Mouse (Mus musculus): ENCODE data around the gene Tmem98. TPM values are rescaled to one million over a fixed set of nuclear protein-coding genes. Genes with fewer than 3 reads are reported as not detected.
A peak's percentile ranks its signal among the peaks of the same experiment; 100 is the strongest.

Tmem98 gene
- polyA plus RNA-seq, 1 experiment from 2014 or later, result 241 TPM

DNA sequence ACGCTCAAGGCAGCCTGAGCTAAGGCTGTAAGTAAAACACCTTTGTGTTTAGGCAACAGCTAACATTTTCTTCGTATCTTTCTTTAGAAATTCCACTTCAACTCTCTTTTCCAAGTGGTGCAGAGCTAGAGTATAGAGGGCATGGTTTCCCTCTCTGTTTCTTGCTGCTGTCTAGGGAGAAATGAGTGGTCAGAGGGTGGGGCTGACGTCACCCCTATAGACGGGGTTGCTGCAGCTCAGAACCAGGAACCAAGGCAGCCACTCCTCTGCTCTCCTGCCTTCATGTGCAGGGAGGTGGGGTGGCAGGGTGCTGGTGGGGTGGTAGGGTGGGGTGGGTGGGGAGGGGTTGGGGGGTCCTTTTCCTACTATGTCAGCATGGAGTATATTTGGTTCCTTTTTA is 25.9 kb downstream of the Tmem98 start:
- Histone ChIP-seq H3K4me1 (ENCODE audit: control insufficient read depth, insufficient read depth, low read length) (no peaks in the 10 kb centered on the region), H3K36me3 (ENCODE audit: control insufficient read depth, insufficient read depth, low read length) (no peaks in the 10 kb centered on the region), H3K27me3 (replicated peaks; ENCODE audit: control insufficient read depth, insufficient read depth, low read length) (no peaks in the 10 kb centered on the region), H3K9me3 (ENCODE audit: control insufficient read depth, low read length) (no peaks in the 10 kb centered on the region), H3K4me2 (ENCODE audit: low read depth, low read length) (no peak overlapping the region), H3K27ac (ENCODE audit: low read length) (no peak overlapping the region), H3K9ac (ENCODE audit: low read depth, low read length) (no peak overlapping the region), H3K4me3 (ENCODE audit: low read length) (no peak overlapping the region)
- peak; percentile 40; the same call in 1 of the 2 replicates for ATAC-seq
- WGBS, result 61% methylated on average over 4 of the region's 4 CpGs

DNA sequence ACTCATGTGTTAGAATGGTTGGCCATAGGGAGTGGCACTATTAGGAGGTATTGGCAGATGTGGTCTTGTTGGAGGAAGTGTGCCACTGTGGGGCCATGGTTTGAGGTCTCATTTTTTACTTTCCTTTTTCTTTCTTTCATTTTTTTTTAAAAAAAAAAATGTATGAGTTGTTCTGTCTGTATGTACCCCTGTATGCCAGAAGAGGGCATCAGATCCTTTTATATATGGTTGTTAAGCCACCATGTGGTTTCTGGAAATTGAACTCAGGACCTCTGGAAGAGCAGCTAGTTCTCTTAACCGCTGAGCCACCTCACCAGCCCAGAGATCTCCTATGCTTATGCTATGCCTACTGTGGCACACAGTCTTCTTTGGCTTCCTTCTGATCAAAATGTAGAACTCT is 28.7 kb downstream of the Tmem98 start:
- Histone ChIP-seq H3K27ac (ENCODE audit: low read length) (no peak overlapping the region), H3K9ac (ENCODE audit: low read depth, low read length) (no peak overlapping the region), H3K4me3 (ENCODE audit: low read length) (no peak overlapping the region), H3K27me3 (replicated peaks; ENCODE audit: control insufficient read depth, insufficient read depth, low read length) (no peaks in the 10 kb centered on the region), H3K36me3 (ENCODE audit: control insufficient read depth, insufficient read depth, low read length) (no peaks in the 10 kb centered on the region), H3K4me1 (ENCODE audit: control insufficient read depth, insufficient read depth, low read length) (no peaks in the 10 kb centered on the region), H3K9me3 (ENCODE audit: control insufficient read depth, low read length) (no peaks in the 10 kb centered on the region), H3K4me2 (ENCODE audit: low read depth, low read length) (no peak overlapping the region)
- ATAC-seq, result no peak
- 70% methylated on average over 1 of the region's 1 CpGs for WGBS

DNA sequence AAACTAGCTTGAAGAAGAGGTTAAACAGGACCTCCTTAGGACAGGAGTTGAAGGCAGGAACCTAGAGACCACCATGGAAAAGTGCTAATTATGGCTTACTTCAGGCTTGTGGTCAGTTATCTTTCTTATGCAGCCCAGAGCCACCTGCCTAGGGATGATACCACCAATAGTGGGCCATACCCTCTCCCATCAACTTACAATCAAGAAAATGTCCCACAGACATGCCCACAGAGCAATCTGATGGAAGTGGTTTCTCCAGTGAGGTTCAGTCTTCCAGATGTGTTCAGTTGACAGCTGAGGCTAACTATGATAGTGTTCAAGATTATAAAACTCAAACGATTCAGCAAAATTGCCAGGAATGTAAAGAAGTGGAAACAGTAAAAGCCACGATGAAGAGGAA is 33.5 kb downstream of the Tmem98 start:
- no peaks in the 10 kb centered on the region for H3K36me3 ChIP-seq (ENCODE audit: control insufficient read depth, insufficient read depth, low read length)
- no peak overlapping the region for H3K27ac ChIP-seq (ENCODE audit: low read length)
- 73% methylated on average over 2 of the region's 2 CpGs for WGBS
- ATAC-seq, result no peak
- no peak overlapping the region for H3K4me2 ChIP-seq (ENCODE audit: low read depth, low read length)
- no peaks in the 10 kb centered on the region for H3K27me3 ChIP-seq (replicated peaks; ENCODE audit: control insufficient read depth, insufficient read depth, low read length)
- no peaks in the 10 kb centered on the region for H3K9me3 ChIP-seq (ENCODE audit: control insufficient read depth, low read length)
- H3K4me3 ChIP-seq (ENCODE audit: low read length), result no peak overlapping the region
- H3K9ac ChIP-seq (ENCODE audit: low read depth, low read length), result no peak overlapping the region
- no peaks in the 10 kb centered on the region for H3K4me1 ChIP-seq (ENCODE audit: control insufficient read depth, insufficient read depth, low read length)

DNA sequence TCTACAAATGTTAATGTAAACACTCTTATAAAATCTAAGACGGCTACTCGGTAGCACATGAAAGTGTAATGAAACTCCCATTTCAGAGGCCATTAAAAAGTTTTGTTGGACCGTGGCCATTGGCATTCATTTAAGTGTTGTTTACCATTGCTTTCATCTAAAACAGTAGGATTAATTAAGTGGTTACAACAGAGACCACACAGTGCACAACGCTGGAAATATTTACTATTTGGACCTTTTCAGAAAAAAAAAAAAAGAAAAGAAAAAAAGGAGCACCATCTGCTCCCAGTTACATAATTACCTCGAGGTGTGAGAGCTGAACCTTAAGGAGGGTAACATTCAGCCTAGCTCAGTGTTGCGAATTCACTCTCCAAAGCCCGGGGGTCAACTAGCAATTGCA is 35.5 kb downstream of the Tmem98 start:
- H3K27me3 ChIP-seq (replicated peaks; ENCODE audit: control insufficient read depth, insufficient read depth, low read length), result no peaks in the 10 kb centered on the region
- no peaks in the 10 kb centered on the region for H3K9me3 ChIP-seq (ENCODE audit: control insufficient read depth, low read length)
- no peaks in the 10 kb centered on the region for H3K36me3 ChIP-seq (ENCODE audit: control insufficient read depth, insufficient read depth, low read length)
- ATAC-seq, result no peak
- 48% methylated on average over 7 of the region's 7 CpGs for WGBS
- H3K4me2 ChIP-seq (ENCODE audit: low read depth, low read length), result no peak overlapping the region
- H3K4me1 ChIP-seq (ENCODE audit: control insufficient read depth, insufficient read depth, low read length), result no peaks in the 10 kb centered on the region
- no peak overlapping the region for H3K27ac ChIP-seq (ENCODE audit: low read length)
- H3K4me3 ChIP-seq (ENCODE audit: low read length), result no peak overlapping the region
- no peak overlapping the region for H3K9ac ChIP-seq (ENCODE audit: low read depth, low read length)

DNA sequence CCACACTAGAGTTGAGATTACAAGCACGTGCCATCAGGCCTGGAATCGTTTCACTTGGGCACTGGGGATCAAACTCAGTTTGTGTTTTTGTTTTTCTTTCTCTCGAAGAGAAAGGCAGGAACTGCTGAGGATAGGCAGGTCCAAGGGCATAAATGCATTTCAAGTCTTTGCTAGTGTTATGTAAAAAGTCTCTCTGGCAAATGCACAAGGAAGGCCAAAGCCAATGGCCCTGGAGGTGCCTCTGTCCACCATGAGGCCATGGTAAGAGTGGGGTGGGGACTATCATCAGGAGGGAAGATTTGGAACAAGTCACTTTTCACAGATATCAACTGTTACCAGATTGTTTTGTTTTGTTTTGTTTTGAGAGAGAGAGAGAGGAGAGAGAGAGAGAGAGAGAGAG is 36.1 kb downstream of the Tmem98 start:
- no peak overlapping the region for H3K27ac ChIP-seq (ENCODE audit: low read length)
- H3K4me3 ChIP-seq (ENCODE audit: low read length), result no peak overlapping the region
- H3K27me3 ChIP-seq (replicated peaks; ENCODE audit: control insufficient read depth, insufficient read depth, low read length), result no peaks in the 10 kb centered on the region
- no peak overlapping the region for H3K4me2 ChIP-seq (ENCODE audit: low read depth, low read length)
- no peak for ATAC-seq
- WGBS, result 38% methylated on average over 3 of the region's 3 CpGs
- H3K9me3 ChIP-seq (ENCODE audit: control insufficient read depth, low read length), result no peaks in the 10 kb centered on the region
- H3K9ac ChIP-seq (ENCODE audit: low read depth, low read length), result no peak overlapping the region
- H3K4me1 ChIP-seq (ENCODE audit: control insufficient read depth, insufficient read depth, low read length), result no peaks in the 10 kb centered on the region
- H3K36me3 ChIP-seq (ENCODE audit: control insufficient read depth, insufficient read depth, low read length), result no peaks in the 10 kb centered on the region

DNA sequence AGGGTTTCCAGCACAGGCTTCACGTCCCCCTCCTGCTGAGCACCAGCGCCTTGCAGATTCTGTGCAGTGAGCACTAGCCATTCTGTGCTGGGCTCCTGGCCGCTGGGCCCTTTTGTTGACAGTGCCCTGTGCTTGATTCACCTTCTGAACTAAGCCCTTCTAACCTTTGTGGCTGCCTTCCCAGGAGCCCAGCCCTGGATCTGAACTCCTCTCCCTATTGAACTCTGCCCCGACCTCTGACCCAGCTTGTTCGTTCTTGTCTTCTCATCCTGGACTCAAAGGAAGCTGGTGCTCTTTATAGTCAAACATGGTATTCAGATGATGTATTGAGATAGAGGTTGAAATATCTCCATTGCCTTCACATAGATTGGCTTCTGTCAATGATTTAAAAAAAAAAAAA is 38.2 kb downstream of the Tmem98 start:
- Histone ChIP-seq H3K27ac (ENCODE audit: low read length) (no peak overlapping the region), H3K4me1 (ENCODE audit: control insufficient read depth, insufficient read depth, low read length) (no peaks in the 10 kb centered on the region), H3K9me3 (ENCODE audit: control insufficient read depth, low read length) (no peaks in the 10 kb centered on the region), H3K4me3 (ENCODE audit: low read length) (no peak overlapping the region), H3K36me3 (ENCODE audit: control insufficient read depth, insufficient read depth, low read length) (no peaks in the 10 kb centered on the region), H3K27me3 (replicated peaks; ENCODE audit: control insufficient read depth, insufficient read depth, low read length) (no peaks in the 10 kb centered on the region), H3K4me2 (ENCODE audit: low read depth, low read length) (no peak overlapping the region), H3K9ac (ENCODE audit: low read depth, low read length) (no peak overlapping the region)
- 48% methylated on average over 5 of the region's 5 CpGs for WGBS
- ATAC-seq, result no peak

DNA sequence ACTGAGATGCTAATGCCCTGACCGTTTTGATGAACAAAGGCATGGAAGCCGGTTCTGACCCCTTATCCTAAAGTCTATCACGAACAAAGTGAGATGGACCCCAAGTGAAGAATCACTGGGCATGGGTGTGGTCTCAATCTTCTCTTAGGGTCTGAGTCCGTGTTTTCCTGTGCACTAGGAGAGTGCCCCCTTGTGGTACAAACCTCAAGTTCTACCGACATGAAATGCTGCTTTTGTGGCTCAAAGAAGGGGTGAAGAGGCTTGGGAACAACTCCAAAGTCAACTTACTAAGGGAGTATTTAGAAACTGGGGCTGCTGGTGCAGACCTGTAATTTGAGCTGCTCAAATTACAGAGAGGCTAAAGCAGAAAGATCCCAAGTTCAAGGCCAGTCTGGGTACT is 41.9 kb downstream of the Tmem98 start:
- no peak overlapping the region for H3K27ac ChIP-seq (ENCODE audit: low read length)
- no peaks in the 10 kb centered on the region for H3K9me3 ChIP-seq (ENCODE audit: control insufficient read depth, low read length)
- peaks cover 8% of the 10 kb centered on the region; the same call in 1 of the 2 replicates for H3K4me1 ChIP-seq (ENCODE audit: control insufficient read depth, insufficient read depth, low read length)
- H3K27me3 ChIP-seq (replicated peaks; ENCODE audit: control insufficient read depth, insufficient read depth, low read length), result no peaks in the 10 kb centered on the region
- no peaks in the 10 kb centered on the region for H3K36me3 ChIP-seq (ENCODE audit: control insufficient read depth, insufficient read depth, low read length)
- WGBS, result 49% methylated on average over 5 of the region's 5 CpGs
- no peak overlapping the region for H3K4me3 ChIP-seq (ENCODE audit: low read length)
- H3K4me2 ChIP-seq (ENCODE audit: low read depth, low read length), result no peak overlapping the region
- ATAC-seq, result no peak
- no peak overlapping the region for H3K9ac ChIP-seq (ENCODE audit: low read depth, low read length)

DNA sequence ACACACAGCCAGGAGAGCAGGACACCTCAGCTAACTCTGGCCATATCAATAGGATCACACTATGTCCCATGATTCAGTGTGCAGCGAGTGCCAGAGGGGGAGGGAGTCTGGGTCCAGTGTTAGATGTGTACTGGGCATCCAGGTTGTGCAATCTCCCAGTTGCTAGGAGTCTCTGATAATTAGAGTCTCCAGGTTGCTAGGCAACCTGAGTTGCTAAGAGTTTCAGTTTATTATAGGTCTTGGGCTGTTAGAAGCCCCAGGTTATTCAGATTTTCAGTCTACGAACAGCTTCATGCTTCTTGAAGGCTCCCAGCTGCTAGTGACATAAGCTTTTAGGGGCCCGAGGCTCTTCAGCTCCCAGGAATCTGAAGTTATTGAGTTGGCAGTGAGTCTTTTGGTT is 43.0 kb downstream of the Tmem98 start:
- peaks cover 10% of the 10 kb centered on the region for H3K4me1 ChIP-seq (ENCODE audit: control insufficient read depth, insufficient read depth, low read length)
- ATAC-seq, result peak; percentile 69
- no peak overlapping the region for H3K4me3 ChIP-seq (ENCODE audit: low read length)
- H3K36me3 ChIP-seq (ENCODE audit: control insufficient read depth, insufficient read depth, low read length), result no peaks in the 10 kb centered on the region
- H3K9ac ChIP-seq (ENCODE audit: low read depth, low read length), result no peak overlapping the region
- 30% methylated on average over 3 of the region's 3 CpGs for WGBS
- no peaks in the 10 kb centered on the region for H3K27me3 ChIP-seq (replicated peaks; ENCODE audit: control insufficient read depth, insufficient read depth, low read length)
- no peaks in the 10 kb centered on the region for H3K9me3 ChIP-seq (ENCODE audit: control insufficient read depth, low read length)
- no peak overlapping the region for H3K27ac ChIP-seq (ENCODE audit: low read length)
- no peak overlapping the region for H3K4me2 ChIP-seq (ENCODE audit: low read depth, low read length)

DNA sequence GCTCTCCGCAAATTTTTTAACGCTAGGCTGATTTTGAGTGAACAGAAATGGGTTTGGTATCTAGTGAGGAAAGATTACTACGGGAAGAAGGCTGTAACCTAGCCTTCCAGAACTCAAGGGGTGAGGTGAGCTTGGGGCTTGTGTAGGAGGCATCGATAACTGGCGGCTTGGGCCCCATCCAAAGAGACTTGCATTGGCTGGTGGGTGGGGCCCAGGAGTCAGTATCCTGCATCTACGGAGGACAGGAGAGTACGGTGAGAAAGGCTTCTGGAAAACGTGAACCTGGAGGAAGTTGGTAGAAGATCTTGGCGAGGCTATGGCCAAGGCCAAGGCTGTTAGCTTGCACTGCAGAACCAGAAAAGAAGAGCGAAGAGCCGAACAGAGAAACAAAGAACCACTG is 44.5 kb downstream of the Tmem98 start:
- WGBS, result 83% methylated on average over 11 of the region's 11 CpGs
- Histone ChIP-seq H3K27ac (ENCODE audit: low read length) (no peak overlapping the region), H3K4me1 (ENCODE audit: control insufficient read depth, insufficient read depth, low read length) (peaks cover 14% of the 10 kb centered on the region), H3K4me2 (ENCODE audit: low read depth, low read length) (0 out of 2 replicates have a peak overlapping the region, but pooled peaks have one; percentile 2), H3K36me3 (ENCODE audit: control insufficient read depth, insufficient read depth, low read length) (no peaks in the 10 kb centered on the region), H3K9ac (ENCODE audit: low read depth, low read length) (no peak overlapping the region), H3K4me3 (ENCODE audit: low read length) (no peak overlapping the region), H3K9me3 (ENCODE audit: control insufficient read depth, low read length) (no peaks in the 10 kb centered on the region), H3K27me3 (replicated peaks; ENCODE audit: control insufficient read depth, insufficient read depth, low read length) (no peaks in the 10 kb centered on the region)
- ATAC-seq, result no peak

DNA sequence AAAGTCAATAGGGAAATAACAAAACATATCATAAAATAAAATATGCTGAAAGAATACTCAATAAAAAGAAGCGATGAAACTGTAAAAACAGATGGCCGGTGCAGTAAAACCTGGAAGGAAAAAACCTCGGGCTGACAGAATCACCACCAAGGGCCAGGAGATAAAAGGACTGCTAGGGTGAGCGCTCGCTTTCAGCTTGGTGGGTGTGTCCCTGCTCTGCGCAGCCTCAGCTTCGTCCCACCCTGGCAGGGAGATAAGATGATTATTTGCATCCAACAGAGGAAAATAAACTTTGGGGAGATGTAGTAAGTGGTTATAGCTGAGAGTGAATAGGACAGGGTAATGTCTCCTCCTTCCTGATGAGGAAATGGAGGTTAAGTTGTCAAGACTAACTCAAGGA is 44.9 kb downstream of the Tmem98 start:
- Histone ChIP-seq H3K4me2 (ENCODE audit: low read depth, low read length) (0 out of 2 replicates have a peak overlapping the region, but pooled peaks have one; percentile 2), H3K27me3 (replicated peaks; ENCODE audit: control insufficient read depth, insufficient read depth, low read length) (no peaks in the 10 kb centered on the region), H3K36me3 (ENCODE audit: control insufficient read depth, insufficient read depth, low read length) (no peaks in the 10 kb centered on the region), H3K9me3 (ENCODE audit: control insufficient read depth, low read length) (no peaks in the 10 kb centered on the region), H3K27ac (ENCODE audit: low read length) (no peak overlapping the region), H3K4me1 (ENCODE audit: control insufficient read depth, insufficient read depth, low read length) (peaks cover 14% of the 10 kb centered on the region), H3K9ac (ENCODE audit: low read depth, low read length) (no peak overlapping the region), H3K4me3 (ENCODE audit: low read length) (no peak overlapping the region)
- ATAC-seq, result peak; percentile 65
- 47% methylated on average over 7 of the region's 7 CpGs for WGBS
